Mouse (Mus musculus) testis, adult 2 months (tissue): ENCODE data around the gene Cog4. TPM values are rescaled to one million over a fixed set of nuclear protein-coding genes. Genes with fewer than 3 reads are reported as not detected.
"Not testable (repeated sequence)": the region's sequence is repeated elsewhere in the genome, so short reads cannot be mapped to it uniquely, and the experiment has no call there.

ENCODE experiments used
- H3K27ac ChIP-seq: fragments of 200-500 bp; 2 replicates; pipeline ENCODE4 v1.5.1; 2012; ENCODE audit warnings: low read depth, low read length; ENCODE audit not compliant: control insufficient read depth, insufficient read depth
- H3K27me3 ChIP-seq: fragments of 200-500 bp; 2 replicates; pipeline ENCODE4 v1.6.1; 2012; ENCODE audit warnings: mild to moderate bottlenecking, low read length, moderate library complexity; ENCODE audit not compliant: control insufficient read depth, insufficient read depth
- H3K36me3 ChIP-seq: fragments of 200-500 bp; 2 replicates; pipeline ENCODE4 v1.6.1; 2012; ENCODE audit warnings: mild to moderate bottlenecking, low read length; ENCODE audit not compliant: control insufficient read depth, insufficient read depth
- H3K4me1 ChIP-seq: fragments of 200-500 bp; 2 replicates; pipeline ENCODE4 v1.6.1; 2012; ENCODE audit warnings: low read length; ENCODE audit not compliant: control insufficient read depth, insufficient read depth
- H3K4me3 ChIP-seq: fragments of 200-500 bp; 2 replicates; pipeline ENCODE4 v1.5.1; 2012; ENCODE audit warnings: low read depth, mild to moderate bottlenecking, low read length, moderate library complexity, mixed read lengths; ENCODE audit not compliant: control insufficient read depth
- CTCF ChIP-seq: fragments of 200-500 bp; IDR thresholded peaks from 2 replicates; pipeline ENCODE4 v1.5.1; 2012; ENCODE audit warnings: low read depth, mild to moderate bottlenecking, inconsistent platforms, low read length, moderate library complexity; ENCODE audit not compliant: control insufficient read depth, insufficient read depth, insufficient replicate concordance
- POLR2A ChIP-seq: fragments of 200-500 bp; IDR thresholded peaks from 2 replicates; pipeline ENCODE4 v1.6.1; 2012; ENCODE audit warnings: low read depth, mild to moderate bottlenecking, inconsistent platforms, low read length, moderate library complexity; ENCODE audit not compliant: control insufficient read depth
- polyA plus RNA-seq: library from polyadenylated mRNA; depleted of rRNA; stranded (reverse); fragments of >200 nt; gene quantifications from 2 replicates; pipeline ENCODE4 v1.2.3, GENCODE M21; 2012; rRNA removed

Cog4 gene
- polyA plus RNA-seq, 1 experiment, result 49.6 TPM

GRCm38 (mm10) chr8:110921492-110922230 lies 75.3 kb downstream of the Cog4 start:
- Histone ChIP-seq H3K4me3 (no peak overlapping the region), H3K27ac (no peak overlapping the region), H3K36me3 (no peaks in the 10 kb centered on the region), H3K4me1 (peaks cover 7% of the 10 kb centered on the region), H3K27me3 (no peaks in the 10 kb centered on the region; the same call in 1 of the 2 replicates)
- TF ChIP-seq POLR2A (no peak), CTCF (no peak)

GRCm38 (mm10) chr8:110925691-110926140 lies 79.3 kb downstream of the Cog4 start:
- TF ChIP-seq CTCF, result no peak
- TF ChIP-seq POLR2A, result no peak
- Histone ChIP-seq H3K27me3 (no peaks in the 10 kb centered on the region), H3K4me1 (peaks cover 5% of the 10 kb centered on the region; the same call in 1 of the 2 replicates), H3K4me3 (no peak overlapping the region), H3K36me3 (no peaks in the 10 kb centered on the region), H3K27ac (no peak overlapping the region)

GRCm38 (mm10) chr8:110926690-110927089 lies 80.3 kb downstream of the Cog4 start:
- Histone ChIP-seq H3K4me1 (peaks cover 5% of the 10 kb centered on the region; the same call in 1 of the 2 replicates), H3K36me3 (no peaks in the 10 kb centered on the region), H3K27ac (no peak overlapping the region), H3K27me3 (no peaks in the 10 kb centered on the region), H3K4me3 (no peak overlapping the region)
- TF ChIP-seq CTCF, result no peak
- TF ChIP-seq POLR2A, result no peak

- TF ChIP-seq POLR2A (no peak), CTCF (no peak)
- no peak overlapping the region for H3K27ac ChIP-seq
- peaks cover 5% of the 10 kb centered on the region; the same call in 1 of the 2 replicates for H3K4me1 ChIP-seq
- H3K36me3 ChIP-seq, result no peaks in the 10 kb centered on the region
- no peaks in the 10 kb centered on the region for H3K27me3 ChIP-seq
- no peak overlapping the region for H3K4me3 ChIP-seq
These were observed 82.0 kb downstream of the Cog4 start for GRCm38 (mm10) chr8:110928435-110928834.

- TF ChIP-seq POLR2A, result no peak
- no peak for TF ChIP-seq CTCF
- no peaks in the 10 kb centered on the region for H3K27me3 ChIP-seq
- no peaks in the 10 kb centered on the region for H3K36me3 ChIP-seq
- no peak overlapping the region for H3K27ac ChIP-seq
- peaks cover 5% of the 10 kb centered on the region; the same call in 1 of the 2 replicates for H3K4me1 ChIP-seq
- no peak overlapping the region for H3K4me3 ChIP-seq
These were observed 82.7 kb downstream of the Cog4 start for GRCm38 (mm10) chr8:110929066-110929465.

GRCm38 (mm10) chr8:110929672-110930071 lies 83.3 kb downstream of the Cog4 start:
- H3K36me3 ChIP-seq, H3K27me3 ChIP-seq, H3K4me1 ChIP-seq, H3K27ac ChIP-seq, H3K4me3 ChIP-seq: not testable (repeated sequence)

GRCm38 (mm10) chr8:110931176-110931939 lies 85.0 kb downstream of the Cog4 start:
- no peaks in the 10 kb centered on the region for H3K27me3 ChIP-seq
- H3K36me3 ChIP-seq, result no peaks in the 10 kb centered on the region
- peaks cover 5% of the 10 kb centered on the region; the same call in 1 of the 2 replicates for H3K4me1 ChIP-seq
- H3K27ac ChIP-seq, result no peak overlapping the region
- TF ChIP-seq CTCF (no peak), POLR2A (no peak)
- no peak overlapping the region for H3K4me3 ChIP-seq

Other genes with a start within 250 kb of the Cog4 start
- gene Vac14, start 228.0 kb upstream of the Cog4 start, polyA plus RNA-seq, result 11.8 and 13.1 TPM in 2 replicates
- gene Mtss1l, start 125.1 kb upstream of the Cog4 start, polyA plus RNA-seq, result 9.0 TPM in 2 replicates
- 1.7 and 2.0 TPM in 2 replicates for gene Il34, start 40.7 kb upstream of the Cog4 start, polyA plus RNA-seq
- 18.1 and 19.3 TPM in 2 replicates for gene Sf3b3, start 187 bp downstream of the Cog4 start, polyA plus RNA-seq
- gene Fuk, start 55.9 kb downstream of the Cog4 start, polyA plus RNA-seq, result 7.5 and 7.8 TPM in 2 replicates
- gene St3gal2, start 73.3 kb downstream of the Cog4 start, polyA plus RNA-seq, result 3.4 and 4.7 TPM in 2 replicates
- 5.1 and 5.8 TPM in 2 replicates for gene Ddx19a, start 151.2 kb downstream of the Cog4 start, polyA plus RNA-seq
- gene Ddx19b, start 185.2 kb downstream of the Cog4 start, polyA plus RNA-seq, result 46.7 and 50.8 TPM in 2 replicates
- 46.5 and 49.4 TPM in 2 replicates for gene Aars, start 186.5 kb downstream of the Cog4 start, polyA plus RNA-seq
- gene Exosc6, start 209.7 kb downstream of the Cog4 start, polyA plus RNA-seq, result not detected in 2 replicates
- 0.70 and 0.72 TPM in 2 replicates for gene Clec18a, start 245.8 kb downstream of the Cog4 start, polyA plus RNA-seq
- 12.2 and 13.1 TPM in 2 replicates for gene Pdpr, start 248.0 kb downstream of the Cog4 start, polyA plus RNA-seq